Mouse (Mus musculus) heart, adult 2 months (tissue): ENCODE measurements around the gene Frmpd1. TPM values are rescaled to one million over a fixed set of nuclear protein-coding genes. Genes with fewer than 3 reads are reported as not detected.
A peak's percentile ranks its signal among the peaks of the same experiment; 100 is the strongest.

Experiments used
- DNase-seq, 2 experiments: peaks; one replicate each; pipeline ENCODE4 v3.0.0; 2021
- H3K27ac ChIP-seq: fragments of 200-600 bp; 2 replicates; pipeline ENCODE4 v1.8.1; 2022
- H3K27me3 ChIP-seq: fragments of 200-500 bp; 2 replicates; pipeline ENCODE4 v1.6.1; 2012; ENCODE audit warnings: mild to moderate bottlenecking, low read length, inconsistent platforms, mixed read lengths; ENCODE audit not compliant: control insufficient read depth, insufficient read depth
- H3K36me3 ChIP-seq: fragments of 200-500 bp; 2 replicates; pipeline ENCODE4 v1.6.1; 2012; ENCODE audit warnings: low read length, inconsistent platforms; ENCODE audit not compliant: control insufficient read depth, insufficient read depth
- H3K4me1 ChIP-seq: fragments of 200-500 bp; 2 replicates; pipeline ENCODE4 v1.6.1; 2011; ENCODE audit warnings: low read length; ENCODE audit not compliant: control insufficient read depth, insufficient read depth
- H3K4me3 ChIP-seq: fragments of 200-600 bp; 2 replicates; pipeline ENCODE4 v1.8.1; 2022
- H3K79me2 ChIP-seq: fragments of 200-500 bp; replicated peaks from 2 replicates; pipeline ENCODE4 v1.6.1; 2012; ENCODE audit warnings: mild to moderate bottlenecking, inconsistent platforms, low read length, moderate library complexity, mixed read lengths; ENCODE audit not compliant: control insufficient read depth, insufficient read depth
- H3K9ac ChIP-seq: fragments of 200-500 bp; 2 replicates; pipeline ENCODE4 v1.6.1; 2012; ENCODE audit warnings: low read depth, mild to moderate bottlenecking, control low read depth, inconsistent platforms, low read length, mixed read lengths
- CTCF ChIP-seq: fragments of 200-600 bp; IDR thresholded peaks from 2 replicates; pipeline ENCODE4 v1.8.1; 2022; ENCODE audit warnings: antibody characterized with exemption, mild to moderate bottlenecking, moderate library complexity
- EP300 ChIP-seq: fragments of 200-500 bp; IDR thresholded peaks from 2 replicates; pipeline ENCODE4 v1.6.1; 2011; ENCODE audit warnings: low read depth, low read length, control low read depth; ENCODE audit not compliant: insufficient read depth
- POLR2A ChIP-seq: fragments of 200-500 bp; IDR thresholded peaks from 2 replicates; pipeline ENCODE4 v1.6.1; 2011; ENCODE audit warnings: mild to moderate bottlenecking, low read depth, low read length, control low read depth; ENCODE audit not compliant: insufficient read depth
- WGBS: fragments of 180-500 bp; shearing (Covaris S2); methylation state at CpG from one replicate; pipeline ENCODE4 v1.1.7; 2018; 5-methylcytosine and 5-hydroxymethylcytosine counted together
- intact Hi-C: fragments of 180-260 bp; cut with DNase I; formaldehyde crosslinking; loops from one replicate; pipeline ENCODE4 v1.15.1; 2025
- long read RNA-seq: library from polyadenylated mRNA; stranded (forward); transcript quantifications from one replicate; pipeline ENCODE4 v2.0.0, GENCODE M21; 2021
- polyA plus RNA-seq: library from polyadenylated mRNA; depleted of rRNA; stranded (reverse); fragments of >200 nt; gene quantifications from 2 replicates; pipeline ENCODE4 v1.2.3, GENCODE M21; 2012; rRNA removed
- total RNA-seq, 2 experiments: library from RNA; stranded (reverse); gene quantifications; 2 replicates each; pipeline ENCODE4 v1.2.3; 2021

Frmpd1 gene
- under 1 TPM; 0.34 to 0.55 TPM for total RNA-seq
- 0.41 and 0.47 TPM in 2 replicates for polyA plus RNA-seq
- long read RNA-seq = 0 reads

- Histone ChIP-seq H3K9ac (peak within 1 kb of the TSS; percentile 61), H3K36me3 (no peaks in the 10 kb centered on the region), H3K27ac (no peak within 1 kb of the TSS), H3K27me3 (peaks cover 6% of the 10 kb centered on the region; the same call in 1 of the 2 replicates), H3K4me3 (peak within 1 kb of the TSS; percentile 62), H3K4me1 (peaks cover 1% of the 10 kb centered on the region; the same call in 1 of the 2 replicates), H3K79me2 (no peaks in the 10 kb centered on the region)
- DNase-seq = peak; percentile 74 to 75
- WGBS = 3% methylated on average over 79 of the region's 85 CpGs
- intact Hi-C loops = no loop called here
- no peak for TF ChIP-seq EP300
- no peak for TF ChIP-seq POLR2A
- TF ChIP-seq CTCF = no peak
These were observed at the start of gene Frmpd1 for GRCm38 (mm10) chr4:45184521-45185330. Gene Frmpd1, plus strand, starts transcription at chr4:45184875.

GRCm38 (mm10) chr4:45137636-45138035 lies 47.0 kb upstream of the Frmpd1 start:
- H3K27ac ChIP-seq = no peak overlapping the region
- no peaks in the 10 kb centered on the region for H3K27me3 ChIP-seq
- no peaks in the 10 kb centered on the region for H3K36me3 ChIP-seq
- 36% methylated on average over 4 of the region's 4 CpGs for WGBS
- H3K79me2 ChIP-seq = no peaks in the 10 kb centered on the region
- H3K4me1 ChIP-seq = no peaks in the 10 kb centered on the region
- DNase-seq = no peak
- intact Hi-C loops = no loop called here
- no peak overlapping the region for H3K4me3 ChIP-seq
- TF ChIP-seq CTCF = no peak
- TF ChIP-seq EP300 = no peak
- H3K9ac ChIP-seq = no peak overlapping the region

- no peak for DNase-seq
- Histone ChIP-seq H3K36me3 (no peaks in the 10 kb centered on the region), H3K27ac (no peak overlapping the region), H3K9ac (no peak overlapping the region), H3K27me3 (no peaks in the 10 kb centered on the region), H3K4me3 (no peak overlapping the region), H3K79me2 (no peaks in the 10 kb centered on the region), H3K4me1 (no peaks in the 10 kb centered on the region)
- TF ChIP-seq EP300 (no peak), CTCF (no peak), POLR2A (no peak)
- intact Hi-C loops = no loop called here
- 48% methylated on average over 5 of the region's 5 CpGs for WGBS
These were observed 42.8 kb upstream of the Frmpd1 start for GRCm38 (mm10) chr4:45141835-45142234.

GRCm38 (mm10) chr4:45142411-45142810 lies 42.3 kb upstream of the Frmpd1 start:
- no peaks in the 10 kb centered on the region for H3K27me3 ChIP-seq
- no peak overlapping the region for H3K9ac ChIP-seq
- 52% methylated on average over 11 of the region's 11 CpGs for WGBS
- TF ChIP-seq POLR2A (no peak), EP300 (no peak), CTCF (no peak)
- H3K36me3 ChIP-seq = no peaks in the 10 kb centered on the region
- no peak for DNase-seq
- H3K4me3 ChIP-seq = no peak overlapping the region
- no peak overlapping the region for H3K27ac ChIP-seq
- no peaks in the 10 kb centered on the region for H3K79me2 ChIP-seq
- intact Hi-C loops = no loop called here
- no peaks in the 10 kb centered on the region for H3K4me1 ChIP-seq

GRCm38 (mm10) chr4:45143005-45143404 lies 41.7 kb upstream of the Frmpd1 start:
- intact Hi-C loops = no loop called here
- Histone ChIP-seq H3K27me3 (no peaks in the 10 kb centered on the region), H3K4me3 (no peak overlapping the region), H3K9ac (no peak overlapping the region), H3K4me1 (no peaks in the 10 kb centered on the region), H3K36me3 (no peaks in the 10 kb centered on the region), H3K79me2 (no peaks in the 10 kb centered on the region), H3K27ac (no peak overlapping the region)
- no peak for DNase-seq
- 60% methylated on average over 8 of the region's 8 CpGs for WGBS
- TF ChIP-seq EP300 (no peak), CTCF (no peak), POLR2A (no peak)

- Histone ChIP-seq H3K9ac (no peak overlapping the region), H3K27me3 (no peaks in the 10 kb centered on the region), H3K4me3 (no peak overlapping the region), H3K27ac (no peak overlapping the region), H3K36me3 (no peaks in the 10 kb centered on the region), H3K4me1 (no peaks in the 10 kb centered on the region), H3K79me2 (no peaks in the 10 kb centered on the region)
- TF ChIP-seq POLR2A = no peak
- TF ChIP-seq CTCF = no peak
- TF ChIP-seq EP300 = no peak
- 68% methylated on average over 3 of the region's 3 CpGs for WGBS
- DNase-seq = no peak
- intact Hi-C loops = no loop called here
These were observed 28.2 kb upstream of the Frmpd1 start for GRCm38 (mm10) chr4:45156433-45156832.
